ENCODE assay signal across 7 mouse cellular contexts in genomic region chr11:23954323-23954722, GRCm38 (mm10). TPM values are rescaled to one million over a fixed set of nuclear protein-coding genes. Genes with fewer than 3 reads are reported as not detected.
DNase-seq lines count a peak whose midpoint lies in the region; ATAC-seq and TF ChIP-seq lines count a peak whose summit lies in the region.

No protein-coding gene starts in this region.

- peak; percentile 56 for TF ChIP-seq CTCF in hindbrain, postnatal 0 days (IDR thresholded peaks at IDR 0.05; ENCODE audit: low read depth)

- H3K9me3 ChIP-seq in lung, embryonic 15.5 days: no peaks in the 10 kb centered on the region
- H3K9me3 ChIP-seq in hindbrain, postnatal 0 days (ENCODE audit: low read length): no peaks in the 10 kb centered on the region

- H3K4me3 ChIP-seq in lung, embryonic 15.5 days: no peak overlapping the region
- peak overlapping the region; percentile 6; the same call in 1 of the 2 replicates for H3K4me3 ChIP-seq in hindbrain, postnatal 0 days (ENCODE audit: low read length)

- no peak for ATAC-seq in lung, embryonic 15.5 days (ENCODE audit: borderline replicate concordance, extremely low read depth, low FRiP score, low TSS enrichment)
- 0 out of 2 replicates have a peak, but pooled peaks have one; percentile 35 for ATAC-seq in hindbrain, postnatal 0 days

- 3% methylated on average over 4 of the region's 4 CpGs for whole genome bisulfite sequencing in lung, embryonic 15.5 days
- WGBS in hindbrain, postnatal 0 days: 4% methylated on average over 4 of the region's 4 CpGs

- no peak overlapping the region for H3K9ac ChIP-seq in lung, embryonic 15.5 days
- H3K9ac ChIP-seq in hindbrain, postnatal 0 days (replicated peaks; ENCODE audit: low read length): 0 out of 2 replicates have a peak overlapping the region, but pooled peaks have one; percentile 17

- H3K36me3 ChIP-seq in lung, embryonic 15.5 days: no peaks in the 10 kb centered on the region
- no peaks in the 10 kb centered on the region for H3K36me3 ChIP-seq in hindbrain, postnatal 0 days (ENCODE audit: insufficient read depth, low read length)

- H3K4me2 ChIP-seq in lung, embryonic 15.5 days: peak overlapping the region; percentile 21; the same call in 1 of the 2 replicates
- H3K4me2 ChIP-seq in hindbrain, postnatal 0 days (ENCODE audit: low read depth, low read length): peak overlapping the region; percentile 36

- H3K4me1 ChIP-seq in lung, embryonic 15.5 days: no peaks in the 10 kb centered on the region
- H3K4me1 ChIP-seq in hindbrain, postnatal 0 days (ENCODE audit: insufficient read depth, low read length): no peaks in the 10 kb centered on the region

- DNase-seq in lung, postnatal 14 days: no peak
- DNase-seq in c-Kit-negative CD71-positive TER-119-positive erythroid progenitor cells, embryonic 14.5 days (ENCODE audit: low read depth, low spot score): peak; percentile 3
- peak; percentile 79 for DNase-seq in hindbrain, postnatal 0 days (ENCODE audit: low spot score)
- peak; percentile 29 for DNase-seq in retina, postnatal 7 days (ENCODE audit: low read depth, low spot score)
- DNase-seq in adrenal gland, postnatal 25 days: no peak
- DNase-seq in cerebellum, adult 11 months: no peak

- H3K27ac ChIP-seq in lung, embryonic 15.5 days: no peak overlapping the region
- H3K27ac ChIP-seq in hindbrain, postnatal 0 days: no peak overlapping the region

- H3K27me3 ChIP-seq in lung, embryonic 15.5 days: no peaks in the 10 kb centered on the region
- no peaks in the 10 kb centered on the region for H3K27me3 ChIP-seq in hindbrain, postnatal 0 days (ENCODE audit: insufficient read depth, low read length)

RNA-seq across cellular contexts. Expression of gene Papolg, which starts 59.3 kb away (rescaled TPM):
- 14.1 and 14.5 TPM in 2 replicates for polyA plus RNA-seq in lung, embryonic 15.5 days (2015; fragmentation: Nextera tagmentation; extraction: Ambion mirVana)
- total RNA-seq in hindbrain, postnatal 0 days (2014; rRNA removed): 13.4 and 14.0 TPM in 2 replicates
- 8.0 and 9.3 TPM in 2 replicates for polyA plus RNA-seq in hindbrain, postnatal 0 days (2015; fragmentation: Nextera tagmentation; extraction: Ambion mirVana)
- 12.8 and 14.7 TPM in 2 replicates for total RNA-seq in adrenal gland, postnatal 25 days (2021)

Comparison
In these comparisons a context has a peak if more than half of its experiments do, and no peak if none do; other contexts are left out.
1. DNase-seq: peak in c-Kit-negative CD71-positive TER-119-positive erythroid progenitor cells, embryonic 14.5 days (single experiment), hindbrain, postnatal 0 days (single experiment) and retina, postnatal 7 days (single experiment); none in lung, postnatal 14 days (single experiment), adrenal gland, postnatal 25 days (single experiment) and cerebellum, adult 11 months (single experiment).